Mouse (Mus musculus): ENCODE data around the gene Rin3. TPM values are rescaled to one million over a fixed set of nuclear protein-coding genes. Genes with fewer than 3 reads are reported as not detected.

Gene Rin3
- total RNA-seq, 2 experiments from 2014 or later, result 3.5 to 3.8 TPM

- DNase-seq (ENCODE audit: low spot score in 2 of 2), result no peak
Observed at GRCm38 (mm10) chr12:102302322-102302721, 19.5 kb downstream of the Rin3 start.

- DNase-seq (ENCODE audit: low spot score in 2 of 2), result no peak
Observed at GRCm38 (mm10) chr12:102302831-102303351, 20.0 kb downstream of the Rin3 start.

- DNase-seq (ENCODE audit: low spot score in 2 of 2), result no peak
Observed at GRCm38 (mm10) chr12:102303867-102304266, 21.0 kb downstream of the Rin3 start.

GRCm38 (mm10) chr12:102305069-102305836 is 22.4 kb downstream of the Rin3 start:
- no peak for DNase-seq (ENCODE audit: low spot score in 2 of 2)

- DNase-seq (ENCODE audit: low spot score in 2 of 2), result peak; percentile 48 to 59
Observed at GRCm38 (mm10) chr12:102308001-102308456, 25.2 kb downstream of the Rin3 start.

- peak; percentile 32 to 58 for DNase-seq (ENCODE audit: low spot score in 2 of 2)
Observed at GRCm38 (mm10) chr12:102308457-102309011, 25.7 kb downstream of the Rin3 start.

GRCm38 (mm10) chr12:102309099-102309799 is 26.4 kb downstream of the Rin3 start:
- no peak for DNase-seq (ENCODE audit: low spot score in 2 of 2)

GRCm38 (mm10) chr12:102309800-102310195 is 26.9 kb downstream of the Rin3 start:
- DNase-seq (ENCODE audit: low spot score in 2 of 2), result no peak

GRCm38 (mm10) chr12:102310261-102310660 is 27.4 kb downstream of the Rin3 start:
- no peak for DNase-seq (ENCODE audit: low spot score in 2 of 2)

GRCm38 (mm10) chr12:102311454-102311853 is 28.6 kb downstream of the Rin3 start:
- DNase-seq (ENCODE audit: low spot score in 2 of 2), result no peak

- DNase-seq (ENCODE audit: low spot score in 2 of 2), result no peak
Observed at GRCm38 (mm10) chr12:102319150-102319549, 36.3 kb downstream of the Rin3 start.

GRCm38 (mm10) chr12:102319899-102320298 is 37.1 kb downstream of the Rin3 start:
- DNase-seq (ENCODE audit: low spot score in 2 of 2), result no peak

GRCm38 (mm10) chr12:102320322-102320721 is 37.5 kb downstream of the Rin3 start:
- no peak for DNase-seq (ENCODE audit: low spot score in 2 of 2)

- DNase-seq (ENCODE audit: low spot score in 2 of 2), result no peak
Observed at GRCm38 (mm10) chr12:102321064-102321728, 38.3 kb downstream of the Rin3 start.

- DNase-seq (ENCODE audit: low spot score in 2 of 2), result no peak
Observed at GRCm38 (mm10) chr12:102321855-102322254, 39.0 kb downstream of the Rin3 start.

GRCm38 (mm10) chr12:102323392-102323791 is 40.5 kb downstream of the Rin3 start:
- no peak for DNase-seq (ENCODE audit: low spot score in 2 of 2)

GRCm38 (mm10) chr12:102324156-102324885 is 41.5 kb downstream of the Rin3 start:
- DNase-seq (ENCODE audit: low spot score in 2 of 2), result no peak

GRCm38 (mm10) chr12:102324886-102325220 is 42.0 kb downstream of the Rin3 start:
- DNase-seq (ENCODE audit: low spot score in 2 of 2), result no peak

GRCm38 (mm10) chr12:102326753-102327340 is 44.0 kb downstream of the Rin3 start:
- DNase-seq (ENCODE audit: low spot score in 2 of 2), result no peak

- no peak for DNase-seq (ENCODE audit: low spot score in 2 of 2)
Observed at GRCm38 (mm10) chr12:102327525-102327924, 44.7 kb downstream of the Rin3 start.

All from layer of hippocampus, postnatal 10 days (tissue).